Mouse (Mus musculus): ENCODE data around the gene Eif3k. TPM values are rescaled to one million over a fixed set of nuclear protein-coding genes. Genes with fewer than 3 reads are reported as not detected.

Eif3k gene
- polyA plus RNA-seq, 1 experiment = 429 TPM

DNA sequence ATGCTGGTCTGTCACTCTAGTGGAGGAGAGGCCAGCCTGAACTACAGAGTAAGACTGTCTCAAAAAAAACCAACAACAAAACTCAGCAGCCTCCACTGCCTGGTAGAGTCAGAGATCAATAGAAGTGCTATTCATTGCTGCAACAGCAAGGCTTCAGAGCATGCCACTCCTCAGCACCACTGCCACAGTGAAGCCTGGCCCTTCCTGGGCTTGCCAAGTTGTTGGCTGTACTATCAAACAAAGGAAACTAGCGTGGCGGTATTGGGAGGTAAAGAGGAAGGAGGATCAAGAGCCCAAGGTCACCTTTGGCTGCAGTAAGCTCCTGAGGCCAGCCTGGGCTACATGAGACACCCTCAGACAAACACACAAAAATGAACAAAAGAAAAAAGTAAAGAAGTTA is 55.5 kb downstream of the Eif3k start:
- H3K27me3 ChIP-seq (ENCODE audit: control insufficient read depth, insufficient read depth, insufficient read length) = no peaks in the 10 kb centered on the region
- no peak overlapping the region for H3K4me3 ChIP-seq (ENCODE audit: insufficient read depth, poor library complexity, severe bottlenecking)
- TF ChIP-seq CTCF (IDR thresholded peaks at IDR 0.05; ENCODE audit: control insufficient read depth, insufficient read depth, insufficient read length) = no peak
- TF ChIP-seq USF1 (IDR thresholded peaks at IDR 0.05; ENCODE audit: low read depth) = no peak
- no peak for TF ChIP-seq MAX (IDR thresholded peaks at IDR 0.05)
- no peak for TF ChIP-seq CEBPB (IDR thresholded peaks at IDR 0.05; ENCODE audit: low read depth)
- TF ChIP-seq FOSL1 (IDR thresholded peaks at IDR 0.05; ENCODE audit: insufficient read depth, low read length, poor library complexity, severe bottlenecking) = no peak
- no peak for TF ChIP-seq MYOD1 (IDR thresholded peaks at IDR 0.05; ENCODE audit: control insufficient read depth, insufficient read length, low read depth)
- no peak for TF ChIP-seq MYOG (IDR thresholded peaks at IDR 0.05; ENCODE audit: control insufficient read depth, extremely low read depth, insufficient read length)

DNA sequence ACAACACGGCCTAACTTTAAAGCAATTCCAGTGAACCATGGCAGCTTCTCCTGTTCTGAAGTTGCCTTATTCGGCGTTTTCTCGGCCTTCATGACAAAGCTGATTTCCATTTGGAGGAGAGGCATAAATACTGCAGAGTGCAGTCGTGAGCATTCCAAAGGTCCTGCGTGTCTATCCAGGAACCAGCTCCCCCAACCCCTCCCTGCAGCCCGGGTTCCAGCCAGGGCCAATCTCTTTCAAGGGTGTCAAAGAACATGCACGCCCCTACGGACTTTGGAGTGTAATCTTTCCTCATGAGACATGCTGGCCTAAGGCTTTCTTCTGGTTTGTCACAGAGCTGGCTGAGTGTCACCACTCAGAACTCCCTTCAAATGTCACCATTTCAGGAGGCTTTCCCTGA is 56.3 kb downstream of the Eif3k start:
- no peak overlapping the region for H3K4me3 ChIP-seq (ENCODE audit: insufficient read depth, poor library complexity, severe bottlenecking)
- peaks cover 84% of the 10 kb centered on the region for H3K79me3 ChIP-seq (ENCODE audit: low read depth)
- H3K79me2 ChIP-seq (ENCODE audit: control insufficient read depth, insufficient read depth) = peaks cover 98% of the 10 kb centered on the region

More for the DNA sequence above, 55.5 kb downstream of the Eif3k start:
- H3K79me2 ChIP-seq (ENCODE audit: control insufficient read depth, insufficient read depth) = peaks cover 96% of the 10 kb centered on the region
- H3K36me3 ChIP-seq (ENCODE audit: control insufficient read depth, insufficient read depth) = peaks cover 34% of the 10 kb centered on the region
- H3K79me3 ChIP-seq (ENCODE audit: low read depth) = peaks cover 78% of the 10 kb centered on the region
- H3ac ChIP-seq (ENCODE audit: control insufficient read depth, insufficient read length, low read depth) = no peak overlapping the region

DNA sequence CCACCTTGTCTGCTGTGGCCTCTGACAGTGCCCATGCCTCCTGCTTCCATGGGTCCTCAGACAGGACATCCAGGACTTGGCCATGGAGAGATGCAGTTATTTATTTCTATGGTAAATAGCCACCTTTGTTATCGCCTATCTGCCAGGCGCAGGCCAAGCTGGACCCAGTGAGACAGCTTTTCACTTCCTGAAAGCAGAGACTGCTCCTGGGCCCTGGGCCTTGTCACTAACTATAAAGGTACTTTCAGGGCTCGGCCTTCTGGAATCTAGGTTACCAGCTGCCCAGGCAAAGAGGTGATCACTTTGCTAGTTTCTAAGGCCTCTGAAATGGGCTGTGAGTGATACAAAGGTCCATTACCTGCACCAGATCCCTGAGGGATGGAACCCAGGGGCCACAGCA is 56.9 kb downstream of the Eif3k start:
- TF ChIP-seq USF1 (IDR thresholded peaks at IDR 0.05; ENCODE audit: low read depth) (no peak), MYOG (IDR thresholded peaks at IDR 0.05; ENCODE audit: control insufficient read depth, extremely low read depth, insufficient read length) (no peak), CEBPB (IDR thresholded peaks at IDR 0.05; ENCODE audit: low read depth) (no peak), MAX (IDR thresholded peaks at IDR 0.05) (no peak), CTCF (IDR thresholded peaks at IDR 0.05; ENCODE audit: control insufficient read depth, insufficient read depth, insufficient read length) (no peak), FOSL1 (IDR thresholded peaks at IDR 0.05; ENCODE audit: insufficient read depth, low read length, poor library complexity, severe bottlenecking) (no peak), MYOD1 (IDR thresholded peaks at IDR 0.05; ENCODE audit: control insufficient read depth, insufficient read length, low read depth) (no peak)
- Histone ChIP-seq H3K27me3 (ENCODE audit: control insufficient read depth, insufficient read depth, insufficient read length) (no peaks in the 10 kb centered on the region), H3ac (ENCODE audit: control insufficient read depth, insufficient read length, low read depth) (peak overlapping the region; percentile 78), H3K79me3 (ENCODE audit: low read depth) (peaks cover 84% of the 10 kb centered on the region), H3K79me2 (ENCODE audit: control insufficient read depth, insufficient read depth) (peaks cover 98% of the 10 kb centered on the region), H3K4me3 (ENCODE audit: insufficient read depth, poor library complexity, severe bottlenecking) (no peak overlapping the region), H3K36me3 (ENCODE audit: control insufficient read depth, insufficient read depth) (peaks cover 46% of the 10 kb centered on the region)

More for the DNA sequence above, 56.3 kb downstream of the Eif3k start:
- TF ChIP-seq USF1 (IDR thresholded peaks at IDR 0.05; ENCODE audit: low read depth) = no peak
- no peak for TF ChIP-seq CTCF (IDR thresholded peaks at IDR 0.05; ENCODE audit: control insufficient read depth, insufficient read depth, insufficient read length)
- no peak for TF ChIP-seq FOSL1 (IDR thresholded peaks at IDR 0.05; ENCODE audit: insufficient read depth, low read length, poor library complexity, severe bottlenecking)
- no peak for TF ChIP-seq MYOD1 (IDR thresholded peaks at IDR 0.05; ENCODE audit: control insufficient read depth, insufficient read length, low read depth)
- no peak for TF ChIP-seq CEBPB (IDR thresholded peaks at IDR 0.05; ENCODE audit: low read depth)
- no peak for TF ChIP-seq MAX (IDR thresholded peaks at IDR 0.05)
- no peak for TF ChIP-seq MYOG (IDR thresholded peaks at IDR 0.05; ENCODE audit: control insufficient read depth, extremely low read depth, insufficient read length)
- Histone ChIP-seq H3K27me3 (ENCODE audit: control insufficient read depth, insufficient read depth, insufficient read length) (no peaks in the 10 kb centered on the region), H3K36me3 (ENCODE audit: control insufficient read depth, insufficient read depth) (peaks cover 40% of the 10 kb centered on the region), H3ac (ENCODE audit: control insufficient read depth, insufficient read length, low read depth) (peak overlapping the region; percentile 78)

DNA sequence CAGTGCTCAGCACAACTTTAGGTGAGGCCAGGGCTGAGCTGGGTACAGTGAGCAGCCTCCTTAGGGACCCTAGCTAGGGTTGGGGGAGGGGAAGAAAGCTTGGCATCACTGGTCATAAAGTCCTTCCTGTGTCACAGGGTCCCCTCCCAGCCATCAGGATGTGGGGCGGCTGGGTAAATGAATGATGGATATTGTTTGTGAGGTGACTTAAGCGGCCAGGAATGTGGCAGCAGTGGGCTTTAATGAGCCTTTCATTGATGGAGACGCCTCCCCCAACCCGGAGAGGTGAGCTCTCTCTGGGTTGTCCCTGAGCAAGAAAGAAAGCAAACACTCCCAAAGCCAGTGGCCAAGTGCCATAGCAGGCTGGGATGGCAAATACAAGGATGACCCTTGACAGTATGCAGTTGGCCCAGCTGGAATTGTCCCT is 57.8 kb downstream of the Eif3k start:
- peaks cover 98% of the 10 kb centered on the region for H3K79me2 ChIP-seq (ENCODE audit: control insufficient read depth, insufficient read depth)
- H3K36me3 ChIP-seq (ENCODE audit: control insufficient read depth, insufficient read depth) = peaks cover 43% of the 10 kb centered on the region
- no peak overlapping the region for H3ac ChIP-seq (ENCODE audit: control insufficient read depth, insufficient read length, low read depth)
- H3K27me3 ChIP-seq (ENCODE audit: control insufficient read depth, insufficient read depth, insufficient read length) = no peaks in the 10 kb centered on the region
- peaks cover 84% of the 10 kb centered on the region for H3K79me3 ChIP-seq (ENCODE audit: low read depth)
- H3K4me3 ChIP-seq (ENCODE audit: insufficient read depth, poor library complexity, severe bottlenecking) = no peak overlapping the region
- TF ChIP-seq USF1 (IDR thresholded peaks at IDR 0.05; ENCODE audit: low read depth) (no peak), MYOD1 (IDR thresholded peaks at IDR 0.05; ENCODE audit: control insufficient read depth, insufficient read length, low read depth) (no peak), FOSL1 (IDR thresholded peaks at IDR 0.05; ENCODE audit: insufficient read depth, low read length, poor library complexity, severe bottlenecking) (peak; percentile 2), CTCF (IDR thresholded peaks at IDR 0.05; ENCODE audit: control insufficient read depth, insufficient read depth, insufficient read length) (no peak)

DNA sequence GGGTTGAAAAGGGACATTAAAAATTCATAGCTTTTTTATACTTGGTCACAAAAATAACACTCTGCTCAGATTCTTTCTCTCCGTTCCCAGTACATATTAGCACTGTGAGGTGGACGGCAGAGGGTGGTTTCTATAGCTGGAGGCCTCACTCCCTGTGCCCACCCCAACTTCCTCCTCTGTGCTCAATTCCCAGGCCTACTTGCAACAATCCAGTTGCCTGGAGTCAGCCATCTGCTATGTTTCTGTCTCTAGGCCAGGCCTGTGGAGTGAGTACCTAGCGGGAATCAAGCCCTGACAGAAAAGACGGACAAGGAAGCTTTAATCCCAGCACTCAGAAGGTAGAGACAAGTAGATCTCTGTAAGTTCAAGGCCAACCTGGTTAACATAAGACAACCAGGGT is 59.1 kb downstream of the Eif3k start:
- no peak overlapping the region for H3K4me3 ChIP-seq (ENCODE audit: insufficient read depth, poor library complexity, severe bottlenecking)
- H3K36me3 ChIP-seq (ENCODE audit: control insufficient read depth, insufficient read depth) = peaks cover 44% of the 10 kb centered on the region
- peaks cover 72% of the 10 kb centered on the region for H3K79me3 ChIP-seq (ENCODE audit: low read depth)
- TF ChIP-seq MYOD1 (IDR thresholded peaks at IDR 0.05; ENCODE audit: control insufficient read depth, insufficient read length, low read depth) (no peak), CEBPB (IDR thresholded peaks at IDR 0.05; ENCODE audit: low read depth) (no peak), USF1 (IDR thresholded peaks at IDR 0.05; ENCODE audit: low read depth) (no peak), MAX (IDR thresholded peaks at IDR 0.05) (no peak), MYOG (IDR thresholded peaks at IDR 0.05; ENCODE audit: control insufficient read depth, extremely low read depth, insufficient read length) (no peak), CTCF (IDR thresholded peaks at IDR 0.05; ENCODE audit: control insufficient read depth, insufficient read depth, insufficient read length) (no peak), FOSL1 (IDR thresholded peaks at IDR 0.05; ENCODE audit: insufficient read depth, low read length, poor library complexity, severe bottlenecking) (no peak)
- no peaks in the 10 kb centered on the region for H3K27me3 ChIP-seq (ENCODE audit: control insufficient read depth, insufficient read depth, insufficient read length)
- H3ac ChIP-seq (ENCODE audit: control insufficient read depth, insufficient read length, low read depth) = no peak overlapping the region
- peaks cover 96% of the 10 kb centered on the region for H3K79me2 ChIP-seq (ENCODE audit: control insufficient read depth, insufficient read depth)

Data from C2C12 (cell line).